Mouse (Mus musculus) midbrain, embryonic 12.5 days (tissue): ENCODE measurements around the gene Etv3. TPM values are rescaled to one million over a fixed set of nuclear protein-coding genes. Genes with fewer than 3 reads are reported as not detected.
A peak's percentile ranks its signal among the peaks of the same experiment; 100 is the strongest.

Source experiments
- ATAC-seq: fragments of 200-750 bp; cut with Nextera tagmentation; 2 replicates; pipeline ENCODE4 v1.8.0; 2017; ENCODE audit warnings: low read depth, moderate TSS enrichment, moderate library complexity; ENCODE audit not compliant: low FRiP score
- H3K27ac ChIP-seq: fragments of 300-500 bp; sonication (generic); replicated peaks from 2 replicates; pipeline ENCODE4 v1.5.1; 2016; ENCODE audit warnings: mild to moderate bottlenecking
- H3K27me3 ChIP-seq: fragments of 300-500 bp; sonication (generic); 2 replicates; pipeline ENCODE4 v1.6.1; 2016; ENCODE audit warnings: mild to moderate bottlenecking
- H3K36me3 ChIP-seq: fragments of 300-500 bp; sonication (generic); 2 replicates; pipeline ENCODE4 v1.6.1; 2016
- H3K4me1 ChIP-seq: fragments of 300-500 bp; sonication (generic); 2 replicates; pipeline ENCODE4 v1.6.1; 2016
- H3K4me2 ChIP-seq: fragments of 300-500 bp; sonication (generic); replicated peaks from 2 replicates; pipeline ENCODE4 v1.6.1; 2016; ENCODE audit warnings: mild to moderate bottlenecking, moderate library complexity
- H3K4me3 ChIP-seq: fragments of 300-500 bp; sonication (generic); 2 replicates; pipeline ENCODE4 v1.5.1; 2016; ENCODE audit warnings: mild to moderate bottlenecking
- H3K9ac ChIP-seq: fragments of 300-500 bp; sonication (generic); replicated peaks from 2 replicates; pipeline ENCODE4 v1.6.1; 2016; ENCODE audit warnings: mild to moderate bottlenecking, moderate library complexity
- H3K9me3 ChIP-seq: fragments of 300-500 bp; sonication (generic); 2 replicates; pipeline ENCODE4 v1.6.1; 2016; ENCODE audit warnings: mild to moderate bottlenecking
- WGBS: fragments of 180-500 bp; shearing (Covaris S2); methylation state at CpG from one replicate; pipeline ENCODE4 v1.1.7; 2016; 5-methylcytosine and 5-hydroxymethylcytosine counted together
- polyA plus RNA-seq: library from polyadenylated mRNA; unstranded; fragments of >200 nt; fragmentation: Nextera tagmentation; extraction: Ambion mirVana; gene quantifications from 2 replicates; pipeline ENCODE4 v1.2.1, GENCODE M21; 2016

Etv3 gene
- polyA plus RNA-seq, 1 experiment from 2014 or later: 15.4 TPM

- H3K4me2 ChIP-seq: peak overlapping the region; percentile 87
- H3K27me3 ChIP-seq: 0 out of 2 replicates have a peak, but pooled peaks cover 3% of the 10 kb centered on the region
- peaks cover 36% of the 10 kb centered on the region for H3K36me3 ChIP-seq
- H3K4me3 ChIP-seq: peak overlapping the region; percentile 86
- peaks cover 13% of the 10 kb centered on the region for H3K4me1 ChIP-seq
- H3K9ac ChIP-seq: peak overlapping the region; percentile 97
- no peaks in the 10 kb centered on the region for H3K9me3 ChIP-seq
- peak; percentile 73 for ATAC-seq
- H3K27ac ChIP-seq: peak overlapping the region; percentile 73
- 8% methylated on average over 27 of the region's 27 CpGs for WGBS
Measured at GRCm38 (mm10) chr3:87525837-87526570, 797 bp downstream of the Etv3 start.

- no peaks in the 10 kb centered on the region for H3K9me3 ChIP-seq
- H3K27ac ChIP-seq: no peak overlapping the region
- H3K4me2 ChIP-seq: no peak overlapping the region
- no peak for ATAC-seq
- H3K9ac ChIP-seq: no peak overlapping the region
- H3K4me3 ChIP-seq: no peak overlapping the region
- H3K27me3 ChIP-seq: 0 out of 2 replicates have a peak, but pooled peaks cover 3% of the 10 kb centered on the region
- peaks cover 13% of the 10 kb centered on the region for H3K4me1 ChIP-seq
- WGBS: 90% methylated on average over 12 of the region's 12 CpGs
- peaks cover 48% of the 10 kb centered on the region for H3K36me3 ChIP-seq
Measured at GRCm38 (mm10) chr3:87527139-87527538, 1.9 kb downstream of the Etv3 start.

- WGBS: 95% methylated on average over 8 of the region's 8 CpGs
- peaks cover 57% of the 10 kb centered on the region for H3K36me3 ChIP-seq
Measured at GRCm38 (mm10) chr3:87528021-87528420, 2.8 kb downstream of the Etv3 start.

GRCm38 (mm10) chr3:87528841-87529240, 3.6 kb downstream of the Etv3 start:
- peaks cover 65% of the 10 kb centered on the region for H3K36me3 ChIP-seq
- WGBS: 94% methylated on average over 8 of the region's 8 CpGs
- ATAC-seq: no peak

More at GRCm38 (mm10) chr3:87528021-87528420, 2.8 kb downstream of the Etv3 start:
- Histone ChIP-seq H3K27me3 (no peaks in the 10 kb centered on the region), H3K4me1 (peaks cover 13% of the 10 kb centered on the region), H3K4me2 (no peak overlapping the region), H3K4me3 (no peak overlapping the region), H3K27ac (no peak overlapping the region), H3K9ac (no peak overlapping the region), H3K9me3 (no peaks in the 10 kb centered on the region)
- no peak for ATAC-seq

GRCm38 (mm10) chr3:87529568-87529967, 4.4 kb downstream of the Etv3 start:
- WGBS: 93% methylated on average over 11 of the region's 11 CpGs
- Histone ChIP-seq H3K4me2 (no peak overlapping the region), H3K9ac (no peak overlapping the region), H3K4me3 (no peak overlapping the region), H3K4me1 (peaks cover 13% of the 10 kb centered on the region), H3K27me3 (no peaks in the 10 kb centered on the region), H3K36me3 (peaks cover 72% of the 10 kb centered on the region), H3K27ac (no peak overlapping the region), H3K9me3 (no peaks in the 10 kb centered on the region)
- no peak for ATAC-seq

More at GRCm38 (mm10) chr3:87528841-87529240, 3.6 kb downstream of the Etv3 start:
- Histone ChIP-seq H3K9me3 (no peaks in the 10 kb centered on the region), H3K4me3 (no peak overlapping the region), H3K9ac (no peak overlapping the region), H3K27ac (no peak overlapping the region), H3K4me1 (peaks cover 13% of the 10 kb centered on the region), H3K4me2 (no peak overlapping the region), H3K27me3 (no peaks in the 10 kb centered on the region)

GRCm38 (mm10) chr3:87530234-87530633, 5.0 kb downstream of the Etv3 start:
- Histone ChIP-seq H3K4me1 (peaks cover 10% of the 10 kb centered on the region), H3K4me2 (no peak overlapping the region), H3K9ac (no peak overlapping the region), H3K27me3 (no peaks in the 10 kb centered on the region), H3K36me3 (peaks cover 78% of the 10 kb centered on the region), H3K9me3 (no peaks in the 10 kb centered on the region), H3K27ac (no peak overlapping the region), H3K4me3 (no peak overlapping the region)
- ATAC-seq: no peak
- 95% methylated on average over 3 of the region's 3 CpGs for WGBS

- 94% methylated on average over 7 of the region's 7 CpGs for WGBS
- H3K9me3 ChIP-seq: no peaks in the 10 kb centered on the region
- H3K27ac ChIP-seq: no peak overlapping the region
- no peak for ATAC-seq
- H3K4me1 ChIP-seq: no peaks in the 10 kb centered on the region
- H3K36me3 ChIP-seq: peaks cover 98% of the 10 kb centered on the region
- H3K27me3 ChIP-seq: no peaks in the 10 kb centered on the region
- H3K4me3 ChIP-seq: no peak overlapping the region
- no peak overlapping the region for H3K9ac ChIP-seq
- H3K4me2 ChIP-seq: no peak overlapping the region
Measured at GRCm38 (mm10) chr3:87533667-87534378, 8.6 kb downstream of the Etv3 start.

- Histone ChIP-seq H3K9me3 (no peaks in the 10 kb centered on the region), H3K4me2 (no peak overlapping the region), H3K36me3 (peaks cover 59% of the 10 kb centered on the region), H3K4me1 (peaks cover 20% of the 10 kb centered on the region), H3K27ac (no peak overlapping the region), H3K4me3 (no peak overlapping the region), H3K9ac (no peak overlapping the region), H3K27me3 (no peaks in the 10 kb centered on the region)
- ATAC-seq: no peak
- 89% methylated on average over 10 of the region's 10 CpGs for WGBS
Measured at GRCm38 (mm10) chr3:87538034-87538433, 12.8 kb downstream of the Etv3 start.

GRCm38 (mm10) chr3:87540028-87540675, 14.9 kb downstream of the Etv3 start:
- Histone ChIP-seq H3K27ac (no peak overlapping the region), H3K27me3 (peaks cover 7% of the 10 kb centered on the region; the same call in 1 of the 2 replicates), H3K4me3 (no peak overlapping the region), H3K9ac (no peak overlapping the region), H3K4me2 (no peak overlapping the region), H3K9me3 (no peaks in the 10 kb centered on the region), H3K4me1 (peaks cover 22% of the 10 kb centered on the region), H3K36me3 (peaks cover 39% of the 10 kb centered on the region)
- 73% methylated on average over 11 of the region's 11 CpGs for WGBS
- ATAC-seq: no peak

GRCm38 (mm10) chr3:87540714-87541113, 15.5 kb downstream of the Etv3 start:
- WGBS: 19% methylated on average over 8 of the region's 8 CpGs
- ATAC-seq: no peak
- Histone ChIP-seq H3K27ac (0 out of 2 replicates have a peak overlapping the region, but pooled peaks have one; percentile 20), H3K9me3 (no peaks in the 10 kb centered on the region), H3K9ac (no peak overlapping the region), H3K4me2 (no peak overlapping the region), H3K36me3 (peaks cover 33% of the 10 kb centered on the region), H3K4me3 (no peak overlapping the region), H3K27me3 (peaks cover 12% of the 10 kb centered on the region; the same call in 1 of the 2 replicates), H3K4me1 (peaks cover 22% of the 10 kb centered on the region)

- H3K9ac ChIP-seq: no peak overlapping the region
- no peak overlapping the region for H3K27ac ChIP-seq
- peaks cover 14% of the 10 kb centered on the region for H3K36me3 ChIP-seq
- peaks cover 12% of the 10 kb centered on the region for H3K27me3 ChIP-seq
- H3K4me1 ChIP-seq: peaks cover 22% of the 10 kb centered on the region
- no peaks in the 10 kb centered on the region for H3K9me3 ChIP-seq
- no peak for ATAC-seq
- WGBS: 19% methylated on average over 7 of the region's 7 CpGs
- H3K4me2 ChIP-seq: no peak overlapping the region
- H3K4me3 ChIP-seq: no peak overlapping the region
Measured at GRCm38 (mm10) chr3:87542481-87543215, 17.4 kb downstream of the Etv3 start.
